Mouse (Mus musculus) small intestine, adult 2 months (tissue): ENCODE data around the gene Rasal3.

ENCODE experiments used
- CTCF ChIP-seq: fragments of 200-500 bp; IDR thresholded peaks from 2 replicates; pipeline ENCODE4 v1.5.1; 2012; ENCODE audit warnings: low read depth, mild to moderate bottlenecking, control low read depth, inconsistent platforms, low read length, moderate library complexity, mixed read lengths; ENCODE audit not compliant: insufficient replicate concordance, insufficient read length; ENCODE audit errors: extremely low read depth
- POLR2A ChIP-seq: fragments of 200-500 bp; IDR thresholded peaks from 2 replicates; pipeline ENCODE4 v1.6.1; 2012; ENCODE audit warnings: low read depth, mild to moderate bottlenecking, control low read depth, inconsistent platforms, low read length, moderate library complexity

GRCm38 (mm10) chr17:32351726-32352125 is 51.7 kb downstream of the Rasal3 start:
- TF ChIP-seq POLR2A (no peak), CTCF (no peak)
